8 mouse cellular contexts compared by ENCODE assay signal in genomic region chr11:78328512-78329056, GRCm38 (mm10). TPM values are rescaled to one million over a fixed set of nuclear protein-coding genes. Genes with fewer than 3 reads are reported as not detected.
DNase-seq lines count a peak whose midpoint lies in the region; ATAC-seq and TF ChIP-seq lines count a peak whose summit lies in the region.

No protein-coding gene starts in this region.

- no peak for TF ChIP-seq POLR2A in lung, adult 2 months (IDR thresholded peaks at IDR 0.05; ENCODE audit: borderline replicate concordance, extremely low read depth, low read depth, low read length)

- no peak for DNase-seq in lung, adult 2 months
- DNase-seq in lung, postnatal 25 days (ENCODE audit: low spot score): no peak
- DNase-seq in adrenal gland, adult 2 months: no peak
- DNase-seq in layer of hippocampus, adult 8-10 months (ENCODE audit: low spot score in 2 of 2): no peak

- 0 out of 2 replicates have a peak overlapping the region, but pooled peaks have one; percentile 72 for H3K27ac ChIP-seq in embryonic facial prominence, embryonic 15.5 days (replicated peaks)
- H3K27ac ChIP-seq in intestine, embryonic 15.5 days: no peak overlapping the region
- peak overlapping the region; percentile 40; the same call in 1 of the 2 replicates for H3K27ac ChIP-seq in neural tube, embryonic 13.5 days (replicated peaks)

- peak; percentile 72 for ATAC-seq in embryonic facial prominence, embryonic 15.5 days (ENCODE audit: insufficient number of reproducible peaks, low FRiP score, low TSS enrichment, low read depth)
- peak; percentile 72 for ATAC-seq in intestine, embryonic 15.5 days
- ATAC-seq in neural tube, embryonic 13.5 days (ENCODE audit: low read depth): peak; percentile 78
- ATAC-seq in activated CD4-positive, CD25-positive, alpha-beta regulatory T cell, adult 4 months: no peak

- H3K4me2 ChIP-seq in embryonic facial prominence, embryonic 15.5 days (replicated peaks): peak overlapping the region; percentile 85
- peak overlapping the region; percentile 93 for H3K4me2 ChIP-seq in intestine, embryonic 15.5 days (replicated peaks)
- peak overlapping the region; percentile 87 for H3K4me2 ChIP-seq in neural tube, embryonic 13.5 days

- no peaks in the 10 kb centered on the region for H3K27me3 ChIP-seq in embryonic facial prominence, embryonic 15.5 days
- no peaks in the 10 kb centered on the region for H3K27me3 ChIP-seq in intestine, embryonic 15.5 days (replicated peaks)
- no peaks in the 10 kb centered on the region for H3K27me3 ChIP-seq in neural tube, embryonic 13.5 days

- TF ChIP-seq CTCF in lung, adult 2 months (IDR thresholded peaks at IDR 0.05; ENCODE audit: insufficient read depth, low read length): no peak

- no peaks in the 10 kb centered on the region for H3K9me3 ChIP-seq in embryonic facial prominence, embryonic 15.5 days (replicated peaks)
- H3K9me3 ChIP-seq in intestine, embryonic 15.5 days: no peaks in the 10 kb centered on the region
- H3K9me3 ChIP-seq in neural tube, embryonic 13.5 days: no peaks in the 10 kb centered on the region

- H3K9ac ChIP-seq in embryonic facial prominence, embryonic 15.5 days: peak overlapping the region; percentile 71
- peak overlapping the region; percentile 85 for H3K9ac ChIP-seq in intestine, embryonic 15.5 days
- peak overlapping the region; percentile 75 for H3K9ac ChIP-seq in neural tube, embryonic 13.5 days

- peaks cover 11% of the 10 kb centered on the region for H3K36me3 ChIP-seq in embryonic facial prominence, embryonic 15.5 days
- no peaks in the 10 kb centered on the region for H3K36me3 ChIP-seq in intestine, embryonic 15.5 days
- peaks cover 15% of the 10 kb centered on the region for H3K36me3 ChIP-seq in neural tube, embryonic 13.5 days

- WGBS in lung, adult 2 months: 2% methylated on average over 41 of the region's 41 CpGs
- under 1% methylated on average over 41 of the region's 41 CpGs for WGBS in embryonic facial prominence, embryonic 15.5 days
- under 1% methylated on average over 41 of the region's 41 CpGs for WGBS in intestine, embryonic 15.5 days
- under 1% methylated on average over 41 of the region's 41 CpGs for WGBS in neural tube, embryonic 13.5 days

- H3K4me1 ChIP-seq in lung, adult 2 months (ENCODE audit: control insufficient read depth, insufficient read depth, low read length): peaks cover 4% of the 10 kb centered on the region; the same call in 1 of the 2 replicates
- H3K4me1 ChIP-seq in embryonic facial prominence, embryonic 15.5 days: peaks cover 10% of the 10 kb centered on the region
- H3K4me1 ChIP-seq in intestine, embryonic 15.5 days (replicated peaks): peaks cover 7% of the 10 kb centered on the region
- peaks cover 26% of the 10 kb centered on the region for H3K4me1 ChIP-seq in neural tube, embryonic 13.5 days (replicated peaks)

- H3K4me3 ChIP-seq in lung, adult 2 months (replicated peaks; ENCODE audit: extremely low read depth, low read depth, low read length): peak overlapping the region; percentile 73
- peak overlapping the region; percentile 92 for H3K4me3 ChIP-seq in embryonic facial prominence, embryonic 15.5 days (replicated peaks)
- peak overlapping the region; percentile 94 for H3K4me3 ChIP-seq in intestine, embryonic 15.5 days (replicated peaks)
- peak overlapping the region; percentile 88 for H3K4me3 ChIP-seq in neural tube, embryonic 13.5 days

RNA-seq across cellular contexts. Expression of gene Pigs, which starts 0.4 kb away (rescaled TPM):
- 68.4 and 69.0 TPM in 2 replicates for polyA plus RNA-seq in lung, adult 2 months (2012; rRNA removed)
- polyA plus RNA-seq in embryonic facial prominence, embryonic 15.5 days (2015; fragmentation: Nextera tagmentation; extraction: Ambion mirVana): 78.0 and 84.9 TPM in 2 replicates
- polyA plus RNA-seq in intestine, embryonic 15.5 days (2015; fragmentation: Nextera tagmentation; extraction: Ambion mirVana): 78.6 and 85.0 TPM in 2 replicates
- polyA plus RNA-seq in neural tube, embryonic 13.5 days (2015; fragmentation: Nextera tagmentation; extraction: Ambion mirVana): 79.6 and 79.7 TPM in 2 replicates
- 10 to 100 TPM; 43.6 to 66.6 TPM for polyA plus RNA-seq in activated CD4-positive, CD25-positive, alpha-beta regulatory T cell, adult 4 months (2017; shearing (Covaris generic))
- 10 to 100 TPM; 57.3 to 61.3 TPM for total RNA-seq in adrenal gland, adult 2 months (2021)
- polyA plus RNA-seq in adrenal gland, adult 2 months (2012; rRNA removed): 161 and 184 TPM in 2 replicates
- total RNA-seq in layer of hippocampus, adult 8-10 months (2022): 10 to 100 TPM; 58.9 to 64.6 (median 62.2) TPM

RNA-seq across cellular contexts. Expression of gene Aldoc, which starts 5.8 kb away (rescaled TPM):
- polyA plus RNA-seq in lung, adult 2 months (2012; rRNA removed): 8.4 and 10.4 TPM in 2 replicates
- 30.1 and 36.8 TPM in 2 replicates for polyA plus RNA-seq in embryonic facial prominence, embryonic 15.5 days (2015; fragmentation: Nextera tagmentation; extraction: Ambion mirVana)
- polyA plus RNA-seq in intestine, embryonic 15.5 days (2015; fragmentation: Nextera tagmentation; extraction: Ambion mirVana): 23.1 and 29.0 TPM in 2 replicates
- 143 and 149 TPM in 2 replicates for polyA plus RNA-seq in neural tube, embryonic 13.5 days (2015; fragmentation: Nextera tagmentation; extraction: Ambion mirVana)
- polyA plus RNA-seq in activated CD4-positive, CD25-positive, alpha-beta regulatory T cell, adult 4 months (2017; shearing (Covaris generic)): 1 to 10 TPM; 5.6 to 8.6 TPM
- total RNA-seq in adrenal gland, adult 2 months (2021): 10 to 100 TPM; 25.1 to 28.0 TPM
- polyA plus RNA-seq in adrenal gland, adult 2 months (2012; rRNA removed): 15.7 and 26.0 TPM in 2 replicates
- 1,000 to 10,000 TPM in 1 of 4 experiments, 100 to 1,000 TPM in 3; 734 to 1,027 (median 804) TPM for total RNA-seq in layer of hippocampus, adult 8-10 months (2022)

RNA-seq across cellular contexts. Expression of gene Unc119, which starts 14.7 kb away (rescaled TPM):
- 55.4 and 64.1 TPM in 2 replicates for polyA plus RNA-seq in lung, adult 2 months (2012; rRNA removed)
- 46.9 and 54.2 TPM in 2 replicates for polyA plus RNA-seq in embryonic facial prominence, embryonic 15.5 days (2015; fragmentation: Nextera tagmentation; extraction: Ambion mirVana)
- 33.5 and 34.6 TPM in 2 replicates for polyA plus RNA-seq in intestine, embryonic 15.5 days (2015; fragmentation: Nextera tagmentation; extraction: Ambion mirVana)
- polyA plus RNA-seq in neural tube, embryonic 13.5 days (2015; fragmentation: Nextera tagmentation; extraction: Ambion mirVana): 80.0 and 81.9 TPM in 2 replicates
- 10 to 100 TPM; 17.0 to 17.6 TPM for polyA plus RNA-seq in activated CD4-positive, CD25-positive, alpha-beta regulatory T cell, adult 4 months (2017; shearing (Covaris generic))
- 10 to 100 TPM; 35.3 to 44.1 TPM for total RNA-seq in adrenal gland, adult 2 months (2021)
- polyA plus RNA-seq in adrenal gland, adult 2 months (2012; rRNA removed): 60.4 and 65.4 TPM in 2 replicates
- 10 to 100 TPM; 30.9 to 37.3 (median 34.9) TPM for total RNA-seq in layer of hippocampus, adult 8-10 months (2022)

RNA-seq across cellular contexts. Expression of gene Spag5, which starts 27.3 kb away (rescaled TPM):
- polyA plus RNA-seq in lung, adult 2 months (2012; rRNA removed): 1.4 and 1.6 TPM in 2 replicates
- 29.2 and 30.3 TPM in 2 replicates for polyA plus RNA-seq in embryonic facial prominence, embryonic 15.5 days (2015; fragmentation: Nextera tagmentation; extraction: Ambion mirVana)
- 26.8 and 28.3 TPM in 2 replicates for polyA plus RNA-seq in intestine, embryonic 15.5 days (2015; fragmentation: Nextera tagmentation; extraction: Ambion mirVana)
- 7.0 and 8.2 TPM in 2 replicates for polyA plus RNA-seq in neural tube, embryonic 13.5 days (2015; fragmentation: Nextera tagmentation; extraction: Ambion mirVana)
- polyA plus RNA-seq in activated CD4-positive, CD25-positive, alpha-beta regulatory T cell, adult 4 months (2017; shearing (Covaris generic)): 1 to 10 TPM; 7.3 to 7.4 TPM
- 1 to 10 TPM; 3.0 to 4.1 TPM for total RNA-seq in adrenal gland, adult 2 months (2021)
- 1.9 and 3.6 TPM in 2 replicates for polyA plus RNA-seq in adrenal gland, adult 2 months (2012; rRNA removed)
- 1 to 10 TPM; 5.8 to 9.4 (median 7.1) TPM for total RNA-seq in layer of hippocampus, adult 8-10 months (2022)

RNA-seq across cellular contexts. Expression of gene BC030499, which starts 37.9 kb away (rescaled TPM):
- polyA plus RNA-seq in lung, adult 2 months (2012; rRNA removed): 0.22 and 0.27 TPM in 2 replicates
- polyA plus RNA-seq in embryonic facial prominence, embryonic 15.5 days (2015; fragmentation: Nextera tagmentation; extraction: Ambion mirVana): 0.29 TPM in 2 replicates
- 0.16 and 0.33 TPM in 2 replicates for polyA plus RNA-seq in intestine, embryonic 15.5 days (2015; fragmentation: Nextera tagmentation; extraction: Ambion mirVana)
- 0.19 and 0.25 TPM in 2 replicates for polyA plus RNA-seq in neural tube, embryonic 13.5 days (2015; fragmentation: Nextera tagmentation; extraction: Ambion mirVana)
- 1 to 10 TPM in 1 of 2 experiments, under 1 TPM in 1; 0.65 to 1.2 TPM for polyA plus RNA-seq in activated CD4-positive, CD25-positive, alpha-beta regulatory T cell, adult 4 months (2017; shearing (Covaris generic))
- total RNA-seq in adrenal gland, adult 2 months (2021): under 1 TPM in 1 of 2 experiments, not detected in 1; 0.61 TPM
- 0.07 and 0.08 TPM in 2 replicates for polyA plus RNA-seq in adrenal gland, adult 2 months (2012; rRNA removed)
- total RNA-seq in layer of hippocampus, adult 8-10 months (2022): 10 to 100 TPM in 1 of 4 experiments, 1 to 10 TPM in 3; 4.3 to 11.8 (median 7.3) TPM
